Mouse (Mus musculus) hindbrain, postnatal 0 days (tissue): ENCODE results near the gene 6430550D23Rik. TPM values are rescaled to one million over a fixed set of nuclear protein-coding genes. Genes with fewer than 3 reads are reported as not detected.
"Not testable (repeated sequence)": the region's sequence is repeated elsewhere in the genome, so short reads cannot be mapped to it uniquely, and the experiment has no call there.

Source experiments
- ATAC-seq: fragments of 200-750 bp; cut with Nextera tagmentation; 2 replicates; pipeline ENCODE4 v1.8.0; 2017; ENCODE audit warnings: mild to moderate bottlenecking, moderate TSS enrichment, moderate library complexity
- DNase-seq: peaks from one replicate; pipeline ENCODE4 v3.0.0-alpha.2; 2015; ENCODE audit warnings: low spot score
- H3K27ac ChIP-seq: fragments of 300-500 bp; sonication (generic); 2 replicates; pipeline ENCODE4 v1.5.1; 2014; ENCODE audit warnings: mild to moderate bottlenecking
- H3K27me3 ChIP-seq: fragments of 300-500 bp; sonication (generic); 2 replicates; pipeline ENCODE4 v1.6.1; 2014; ENCODE audit warnings: low read length, mixed read lengths; ENCODE audit not compliant: insufficient read depth
- H3K36me3 ChIP-seq: fragments of 300-500 bp; sonication (generic); 2 replicates; pipeline ENCODE4 v1.6.1; 2014; ENCODE audit warnings: low read length, mixed read lengths; ENCODE audit not compliant: insufficient read depth
- H3K4me1 ChIP-seq: fragments of 300-500 bp; sonication (generic); 2 replicates; pipeline ENCODE4 v1.6.1; 2014; ENCODE audit warnings: antibody characterized with exemption, low read length, mixed read lengths; ENCODE audit not compliant: insufficient read depth
- H3K4me2 ChIP-seq: fragments of 300-500 bp; sonication (generic); 2 replicates; pipeline ENCODE4 v1.6.1; 2014; ENCODE audit warnings: low read depth, mild to moderate bottlenecking, low read length, moderate library complexity, mixed read lengths
- H3K4me3 ChIP-seq: fragments of 300-500 bp; sonication (generic); 2 replicates; pipeline ENCODE4 v1.5.1; 2014; ENCODE audit warnings: low read length
- H3K9ac ChIP-seq: fragments of 300-500 bp; sonication (generic); replicated peaks from 2 replicates; pipeline ENCODE4 v1.6.1; 2014; ENCODE audit warnings: mild to moderate bottlenecking, low read length, moderate library complexity, mixed read lengths
- H3K9me3 ChIP-seq: fragments of 300-500 bp; sonication (generic); 2 replicates; pipeline ENCODE4 v1.6.1; 2016; ENCODE audit warnings: low read length, mixed read lengths
- CTCF ChIP-seq: IDR thresholded peaks from 2 replicates; pipeline ENCODE4 v1.5.1; 2016; ENCODE audit warnings: antibody characterized with exemption, control low read depth, low read depth
- WGBS: fragments of 180-500 bp; shearing (Covaris S2); extraction: QIAGEN DNeasy Blood & Tissue Kit; methylation state at CpG from one replicate; pipeline ENCODE4 v1.1.7; 2014; 5-methylcytosine and 5-hydroxymethylcytosine counted together
- polyA plus RNA-seq: library from polyadenylated mRNA; unstranded; fragments of >200 nt; fragmentation: Nextera tagmentation; extraction: Ambion mirVana; gene quantifications from 2 replicates; pipeline ENCODE4 v1.2.1, GENCODE M21; 2015
- total RNA-seq: library from RNA; depleted of rRNA; stranded (reverse); fragments of >200 nt; gene quantifications from 2 replicates; pipeline ENCODE4 v1.2.3, GENCODE M21; 2014; rRNA removed

6430550D23Rik gene
- total and polyA plus RNA-seq, 2 experiments from 2014 or later, result 1.3 to 1.4 TPM

GRCm38 (mm10) chr2:155939897-155940529 is 67.8 kb downstream of the 6430550D23Rik start:
- no peak for DNase-seq
- H3K36me3 ChIP-seq, result no peaks in the 10 kb centered on the region
- no peak for ATAC-seq
- H3K27me3 ChIP-seq, result no peaks in the 10 kb centered on the region
- 71% methylated on average over 7 of the region's 7 CpGs for WGBS
- no peak overlapping the region for H3K27ac ChIP-seq
- no peaks in the 10 kb centered on the region for H3K4me1 ChIP-seq
- TF ChIP-seq CTCF, result no peak
- no peak overlapping the region for H3K4me2 ChIP-seq
- H3K9ac ChIP-seq, result no peak overlapping the region
- H3K9me3 ChIP-seq, result no peaks in the 10 kb centered on the region
- H3K4me3 ChIP-seq, result no peak overlapping the region

- H3K9me3 ChIP-seq, result no peaks in the 10 kb centered on the region
- H3K27me3 ChIP-seq, result no peaks in the 10 kb centered on the region
- no peak for TF ChIP-seq CTCF
- H3K4me1 ChIP-seq, result peaks cover 7% of the 10 kb centered on the region
- H3K4me2 ChIP-seq, result peak within 1 kb of the TSS; percentile 86
- under 1% methylated on average over 38 of the region's 38 CpGs for WGBS
- H3K9ac ChIP-seq, result peak within 1 kb of the TSS; percentile 60
- no peaks in the 10 kb centered on the region for H3K36me3 ChIP-seq
- DNase-seq (peak; percentile 97), ATAC-seq (peak; percentile 97)
- H3K27ac ChIP-seq, result peak within 1 kb of the TSS; percentile 86
- H3K4me3 ChIP-seq, result peak within 1 kb of the TSS; percentile 61
Measured at GRCm38 (mm10) chr2:155929531-155930442, 78.0 kb downstream of the 6430550D23Rik start, which contains the start of gene Uqcc1. Gene Uqcc1 (minus strand): TSS chr2:155930310.

GRCm38 (mm10) chr2:155928711-155929345 is 78.9 kb downstream of the 6430550D23Rik start:
- Histone ChIP-seq H3K4me1 (peaks cover 7% of the 10 kb centered on the region), H3K4me2 (peak overlapping the region; percentile 86), H3K9ac (no peak overlapping the region; the same call in 1 of the 2 replicates), H3K27me3 (no peaks in the 10 kb centered on the region), H3K36me3 (no peaks in the 10 kb centered on the region), H3K27ac (no peak overlapping the region), H3K4me3 (peak overlapping the region; percentile 61), H3K9me3 (no peaks in the 10 kb centered on the region)
- 79% methylated on average over 7 of the region's 7 CpGs for WGBS
- ATAC-seq (no peak), DNase-seq (no peak)
- TF ChIP-seq CTCF, result no peak

GRCm38 (mm10) chr2:155925213-155925612 is 82.6 kb downstream of the 6430550D23Rik start:
- not testable (repeated sequence) for H3K27me3 ChIP-seq, H3K9me3 ChIP-seq, H3K4me2 ChIP-seq, ATAC-seq, H3K9ac ChIP-seq, H3K4me3 ChIP-seq, H3K36me3 ChIP-seq, DNase-seq, H3K27ac ChIP-seq, H3K4me1 ChIP-seq
- WGBS, result 98% methylated on average over 6 of the region's 6 CpGs

Other genes starting within 250 kb of the 6430550D23Rik start
- 161 and 179 TPM in 2 replicates for gene Mmp24, start 232.6 kb downstream of the 6430550D23Rik start, total RNA-seq
- gene Mmp24, start 232.6 kb downstream of the 6430550D23Rik start, polyA plus RNA-seq, result 12.2 and 12.4 TPM in 2 replicates
- gene BC029722, start 188.6 kb downstream of the 6430550D23Rik start, total RNA-seq, result 31.9 and 35.4 TPM in 2 replicates
- 52.2 and 53.4 TPM in 2 replicates for gene BC029722, start 188.6 kb downstream of the 6430550D23Rik start, polyA plus RNA-seq
- 105 and 110 TPM in 2 replicates for gene Eif6, start 181.1 kb downstream of the 6430550D23Rik start, total RNA-seq
- gene Eif6, start 181.1 kb downstream of the 6430550D23Rik start, polyA plus RNA-seq, result 138 and 144 TPM in 2 replicates
- gene Fam83c, start 173.1 kb downstream of the 6430550D23Rik start, total RNA-seq, result not detected in 2 replicates
- 0.10 and 0.15 TPM in 2 replicates for gene Fam83c, start 173.1 kb downstream of the 6430550D23Rik start, polyA plus RNA-seq
- gene Uqcc1, start 77.7 kb downstream of the 6430550D23Rik start, total RNA-seq, result 38.0 and 39.4 TPM in 2 replicates
- gene Uqcc1, start 77.7 kb downstream of the 6430550D23Rik start, polyA plus RNA-seq, result 55.6 and 61.4 TPM in 2 replicates
- gene Gm15557, start 67.2 kb downstream of the 6430550D23Rik start, total RNA-seq, result not detected in 2 replicates
- gene Gm15557, start 67.2 kb downstream of the 6430550D23Rik start, polyA plus RNA-seq, result not detected in 2 replicates
- 1.3 and 3.4 TPM in 2 replicates for gene Gdf5, start 62.6 kb downstream of the 6430550D23Rik start, total RNA-seq
- gene Gdf5, start 62.6 kb downstream of the 6430550D23Rik start, polyA plus RNA-seq, result 0.95 and 1.3 TPM in 2 replicates
- 20.8 and 24.9 TPM in 2 replicates for gene Cep250, start 51.5 kb downstream of the 6430550D23Rik start, total RNA-seq
- gene Cep250, start 51.5 kb downstream of the 6430550D23Rik start, polyA plus RNA-seq, result 11.9 and 13.1 TPM in 2 replicates
- 288 and 352 TPM in 2 replicates for gene Ergic3, start 68 bp upstream of the 6430550D23Rik start, total RNA-seq
- 430 and 472 TPM in 2 replicates for gene Ergic3, start 68 bp upstream of the 6430550D23Rik start, polyA plus RNA-seq
- gene Fer1l4, start 45.0 kb upstream of the 6430550D23Rik start, total RNA-seq, result not detected in 2 replicates
- gene Fer1l4, start 45.0 kb upstream of the 6430550D23Rik start, polyA plus RNA-seq, result 0.15 TPM in 1 of 2 replicates, not detected in the other
- 7.9 and 18.5 TPM in 2 replicates for gene Spag4, start 57.2 kb upstream of the 6430550D23Rik start, total RNA-seq
- 8.3 and 8.7 TPM in 2 replicates for gene Spag4, start 57.2 kb upstream of the 6430550D23Rik start, polyA plus RNA-seq
- gene Cpne1, start 104.0 kb upstream of the 6430550D23Rik start, total RNA-seq, result 49.8 and 65.0 TPM in 2 replicates
- gene Cpne1, start 104.0 kb upstream of the 6430550D23Rik start, polyA plus RNA-seq, result 12.8 and 16.4 TPM in 2 replicates
- 27.1 and 33.9 TPM in 2 replicates for gene Rbm12, start 104.0 kb upstream of the 6430550D23Rik start, total RNA-seq
- gene Rbm12, start 104.0 kb upstream of the 6430550D23Rik start, polyA plus RNA-seq, result 15.5 and 16.9 TPM in 2 replicates
- gene Gm28036, start 119.1 kb upstream of the 6430550D23Rik start, total RNA-seq, result 46.0 and 82.1 TPM in 2 replicates
- 10.6 and 12.0 TPM in 2 replicates for gene Gm28036, start 119.1 kb upstream of the 6430550D23Rik start, polyA plus RNA-seq
- 113 and 152 TPM in 2 replicates for gene Romo1, start 136.1 kb upstream of the 6430550D23Rik start, total RNA-seq
- 604 and 613 TPM in 2 replicates for gene Romo1, start 136.1 kb upstream of the 6430550D23Rik start, polyA plus RNA-seq
- 42.2 and 49.2 TPM in 2 replicates for gene Nfs1, start 136.2 kb upstream of the 6430550D23Rik start, total RNA-seq
- 37.5 and 39.2 TPM in 2 replicates for gene Nfs1, start 136.2 kb upstream of the 6430550D23Rik start, polyA plus RNA-seq
- gene Rbm39, start 172.3 kb upstream of the 6430550D23Rik start, total RNA-seq, result 250 and 341 TPM in 2 replicates
- 448 and 480 TPM in 2 replicates for gene Rbm39, start 172.3 kb upstream of the 6430550D23Rik start, polyA plus RNA-seq
- 27.3 and 31.0 TPM in 2 replicates for gene Phf20, start 188.5 kb upstream of the 6430550D23Rik start, total RNA-seq
- gene Phf20, start 188.5 kb upstream of the 6430550D23Rik start, polyA plus RNA-seq, result 100 and 105 TPM in 2 replicates